Mouse (Mus musculus) CD4-positive, CD25-positive, alpha-beta regulatory T cell, adult 2 months (primary cell): ENCODE data around the gene Aurkb.

Source experiments
- DNase-seq: peaks from one replicate; pipeline ENCODE4 v3.0.0-alpha.2; 2012; ENCODE audit warnings: low read depth, low spot score

The Aurkb gene

GRCm38 (mm10) chr11:69096987-69097900 lies 51.8 kb downstream of the Aurkb start:
- DNase-seq, result peak; percentile 93

GRCm38 (mm10) chr11:69098039-69098761 lies 52.8 kb downstream of the Aurkb start:
- DNase-seq, result peak; percentile 82

GRCm38 (mm10) chr11:69098762-69099091 lies 53.3 kb downstream of the Aurkb start:
- peak; percentile 96 for DNase-seq

- DNase-seq, result no peak
These were observed 53.9 kb downstream of the Aurkb start for GRCm38 (mm10) chr11:69099177-69099914.

GRCm38 (mm10) chr11:69099915-69100345 lies 54.5 kb downstream of the Aurkb start:
- peak; percentile 97 for DNase-seq

- DNase-seq, result no peak
These were observed 55.4 kb downstream of the Aurkb start for GRCm38 (mm10) chr11:69100639-69101360.
